Mouse (Mus musculus) liver, adult 2 months (tissue): ENCODE results near the gene Calcoco1. TPM values are rescaled to one million over a fixed set of nuclear protein-coding genes. Genes with fewer than 3 reads are reported as not detected.

ENCODE experiments used
- DNase-seq: peaks from one replicate; pipeline ENCODE4 v3.0.0-alpha.2; 2011; ENCODE audit warnings: low read depth, low spot score; ENCODE audit errors: extremely low read depth
- H3K27ac ChIP-seq: fragments of 200-500 bp; replicated peaks from 2 replicates; pipeline ENCODE4 v1.5.1; 2012; ENCODE audit warnings: low read depth, mild to moderate bottlenecking, control low read depth, inconsistent platforms, low read length; ENCODE audit not compliant: insufficient read depth
- H3K27me3 ChIP-seq: fragments of 200-500 bp; 2 replicates; pipeline ENCODE4 v1.6.1; 2012; ENCODE audit warnings: mild to moderate bottlenecking, moderate library complexity, low read length, inconsistent platforms; ENCODE audit not compliant: control insufficient read depth, insufficient read depth
- H3K36me3 ChIP-seq: fragments of 200-500 bp; 2 replicates; pipeline ENCODE4 v1.6.1; 2012; ENCODE audit warnings: low read length, inconsistent platforms; ENCODE audit not compliant: control insufficient read depth, insufficient read depth
- H3K4me1 ChIP-seq: fragments of 200-500 bp; 2 replicates; pipeline ENCODE4 v1.6.1; 2011; ENCODE audit warnings: low read length; ENCODE audit not compliant: control insufficient read depth, insufficient read depth
- H3K4me3 ChIP-seq: fragments of 200-500 bp; 2 replicates; pipeline ENCODE4 v1.5.1; 2011; ENCODE audit warnings: low read depth, mild to moderate bottlenecking, control low read depth, low read length, moderate library complexity; ENCODE audit not compliant: insufficient read depth
- H3K79me2 ChIP-seq: fragments of 200-500 bp; 2 replicates; pipeline ENCODE4 v1.6.1; 2012; ENCODE audit warnings: inconsistent platforms, mild to moderate bottlenecking, low read length, moderate library complexity; ENCODE audit not compliant: control insufficient read depth, insufficient read depth
- H3K9ac ChIP-seq: fragments of 200-500 bp; 2 replicates; pipeline ENCODE4 v1.6.1; 2012; ENCODE audit warnings: low read depth, mild to moderate bottlenecking, control low read depth, inconsistent platforms, low read length
- CTCF ChIP-seq: fragments of 200-500 bp; IDR thresholded peaks from 2 replicates; pipeline ENCODE4 v1.5.1; 2011; ENCODE audit warnings: low read depth, low read length, control low read depth
- POLR2A ChIP-seq: fragments of 200-500 bp; IDR thresholded peaks from 2 replicates; pipeline ENCODE4 v1.6.1; 2011; ENCODE audit warnings: low read length, control low read depth; ENCODE audit not compliant: insufficient read depth; ENCODE audit errors: extremely low read depth
- WGBS: fragments of 180-500 bp; shearing (Covaris S2); methylation state at CpG from one replicate; pipeline ENCODE4 v1.1.7; 2018; 5-methylcytosine and 5-hydroxymethylcytosine counted together
- polyA plus RNA-seq: library from polyadenylated mRNA; depleted of rRNA; stranded (reverse); fragments of >200 nt; gene quantifications from 2 replicates; pipeline ENCODE4 v1.2.3, GENCODE M21; 2012
- total RNA-seq: library from RNA; depleted of rRNA; stranded (reverse); fragments of >200 nt; gene quantifications from 2 replicates; pipeline ENCODE4 v1.2.3, GENCODE M21; 2014

Calcoco1 gene
- total and polyA plus RNA-seq, 2 experiments: 20.5 to 22.8 TPM

DNA sequence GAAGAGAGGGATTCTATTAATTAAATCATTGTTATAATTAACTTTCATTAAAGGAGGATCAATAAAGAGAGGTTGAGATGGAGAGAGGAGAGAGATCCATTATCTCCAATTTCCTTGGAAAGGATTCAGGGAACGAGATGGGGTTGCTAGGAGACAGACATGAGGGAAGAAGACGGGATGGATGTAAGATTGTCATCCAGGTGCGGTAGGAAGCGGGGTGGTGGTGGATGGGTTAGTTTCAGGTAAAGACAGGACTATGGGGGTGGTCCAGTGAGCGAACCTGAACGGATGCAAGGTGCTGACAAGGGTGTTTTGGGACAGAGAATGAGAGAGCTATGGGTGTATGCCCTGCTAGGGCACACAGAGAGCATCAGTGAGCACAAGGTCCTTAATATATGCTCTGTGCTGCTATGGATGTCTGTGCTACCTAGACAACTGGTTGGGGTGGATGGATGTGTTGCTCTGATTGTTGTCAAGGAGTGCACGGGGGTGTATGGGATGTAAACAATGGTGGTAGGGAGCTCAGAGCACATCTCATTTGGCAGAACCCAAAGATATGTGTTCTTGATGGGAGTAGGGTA lies 16.0 kb downstream of the Calcoco1 start:
- Histone ChIP-seq H3K27ac (no peak overlapping the region), H3K4me3 (no peak overlapping the region), H3K27me3 (no peaks in the 10 kb centered on the region), H3K4me1 (no peaks in the 10 kb centered on the region), H3K9ac (no peak overlapping the region), H3K36me3 (peaks cover 18% of the 10 kb centered on the region), H3K79me2 (no peaks in the 10 kb centered on the region)
- WGBS: 83% methylated on average over 7 of the region's 7 CpGs
- DNase-seq: no peak
- TF ChIP-seq POLR2A (no peak), CTCF (no peak)

DNA sequence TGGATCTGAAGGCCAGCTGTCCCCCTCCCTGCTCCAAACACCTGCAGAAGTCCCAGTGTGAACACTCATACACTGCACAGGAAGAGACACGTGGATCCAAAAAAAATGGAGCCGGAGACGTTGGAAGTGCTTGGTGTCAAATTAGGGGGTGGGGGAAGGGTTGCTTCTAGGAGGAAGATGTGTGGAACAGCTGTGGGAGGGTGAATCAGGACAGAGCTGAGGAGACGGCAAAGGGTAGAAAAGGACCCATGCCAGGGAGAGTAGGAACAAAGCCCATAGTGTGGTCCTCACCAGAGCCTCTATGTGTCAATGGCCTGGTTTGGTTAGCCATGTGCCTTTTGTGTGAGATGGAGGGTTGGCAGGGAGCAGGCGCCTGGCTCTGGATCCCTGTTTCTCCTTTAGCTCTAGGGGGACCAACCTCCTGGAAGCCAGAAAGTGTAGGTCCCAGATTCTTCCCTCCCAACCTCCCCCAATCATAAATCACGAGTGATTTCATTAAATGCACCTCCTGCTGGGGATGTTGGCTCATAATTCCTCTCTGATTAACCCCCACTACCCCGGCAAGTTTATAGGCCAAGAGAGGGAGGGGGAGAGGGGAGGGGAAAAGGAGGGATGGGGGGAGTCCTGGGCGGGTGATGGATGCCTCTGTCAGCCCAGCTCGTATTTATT lies 16.6 kb downstream of the Calcoco1 start:
- Histone ChIP-seq H3K27ac (no peak overlapping the region), H3K9ac (no peak overlapping the region), H3K4me1 (no peaks in the 10 kb centered on the region), H3K27me3 (no peaks in the 10 kb centered on the region; the same call in 1 of the 2 replicates), H3K4me3 (no peak overlapping the region), H3K36me3 (peaks cover 14% of the 10 kb centered on the region; the same call in 1 of the 2 replicates), H3K79me2 (no peaks in the 10 kb centered on the region)
- TF ChIP-seq POLR2A: no peak
- no peak for TF ChIP-seq CTCF
- 62% methylated on average over 9 of the region's 9 CpGs for WGBS
- DNase-seq: no peak

DNA sequence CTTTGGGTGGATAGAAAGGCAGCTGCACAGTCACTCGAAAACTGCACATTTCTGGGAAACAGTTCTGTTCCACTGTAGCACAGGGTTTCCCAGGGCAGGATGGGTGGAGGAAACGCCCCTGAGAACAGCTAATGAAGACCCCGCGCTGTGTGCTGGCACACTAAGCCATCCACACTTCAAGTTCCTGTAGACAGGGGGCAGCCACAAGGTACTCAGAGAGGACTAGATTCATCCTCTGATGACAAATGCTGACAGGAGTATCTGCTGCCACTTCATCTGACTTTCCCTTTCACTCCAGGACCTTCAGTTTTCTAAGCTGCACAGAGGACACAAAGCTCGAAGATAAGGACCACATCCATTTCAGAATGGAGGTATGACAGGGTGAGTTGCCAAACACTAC lies 17.2 kb downstream of the Calcoco1 start:
- WGBS: 62% methylated on average over 5 of the region's 5 CpGs
- no peak overlapping the region for H3K9ac ChIP-seq
- no peak for DNase-seq
- H3K36me3 ChIP-seq: peaks cover 8% of the 10 kb centered on the region; the same call in 1 of the 2 replicates
- H3K27ac ChIP-seq: no peak overlapping the region
- H3K4me1 ChIP-seq: no peaks in the 10 kb centered on the region
- no peak for TF ChIP-seq POLR2A
- no peaks in the 10 kb centered on the region; the same call in 1 of the 2 replicates for H3K27me3 ChIP-seq
- no peaks in the 10 kb centered on the region for H3K79me2 ChIP-seq
- no peak overlapping the region for H3K4me3 ChIP-seq

DNA sequence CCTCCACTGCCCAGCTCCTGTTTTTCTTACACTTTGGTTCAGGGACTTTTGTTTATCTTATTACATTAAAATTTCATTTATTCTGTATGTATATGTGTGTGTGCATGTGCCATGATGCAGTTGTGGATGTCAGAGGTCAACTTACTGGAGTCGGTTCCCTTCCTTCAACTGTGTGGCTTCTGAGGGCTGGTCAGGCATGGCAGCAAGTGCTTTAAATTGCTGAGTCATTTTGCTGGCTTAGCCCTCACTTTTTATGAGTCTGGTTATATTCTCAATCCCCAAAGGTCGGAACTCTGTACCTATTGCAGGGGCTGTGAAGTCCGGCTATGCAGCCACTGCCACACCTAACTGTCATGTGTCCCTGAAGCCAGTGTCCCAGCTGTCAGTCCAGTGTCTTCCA lies 19.0 kb downstream of the Calcoco1 start:
- no peaks in the 10 kb centered on the region for H3K4me1 ChIP-seq
- H3K9ac ChIP-seq: no peak overlapping the region
- no peak overlapping the region for H3K27ac ChIP-seq
- TF ChIP-seq POLR2A: no peak
- TF ChIP-seq CTCF: no peak
- WGBS: 82% methylated on average over 3 of the region's 3 CpGs
- no peak overlapping the region for H3K4me3 ChIP-seq
- DNase-seq: no peak
- no peaks in the 10 kb centered on the region for H3K79me2 ChIP-seq
- H3K27me3 ChIP-seq: no peaks in the 10 kb centered on the region; the same call in 1 of the 2 replicates
- H3K36me3 ChIP-seq: peaks cover 4% of the 10 kb centered on the region; the same call in 1 of the 2 replicates

DNA sequence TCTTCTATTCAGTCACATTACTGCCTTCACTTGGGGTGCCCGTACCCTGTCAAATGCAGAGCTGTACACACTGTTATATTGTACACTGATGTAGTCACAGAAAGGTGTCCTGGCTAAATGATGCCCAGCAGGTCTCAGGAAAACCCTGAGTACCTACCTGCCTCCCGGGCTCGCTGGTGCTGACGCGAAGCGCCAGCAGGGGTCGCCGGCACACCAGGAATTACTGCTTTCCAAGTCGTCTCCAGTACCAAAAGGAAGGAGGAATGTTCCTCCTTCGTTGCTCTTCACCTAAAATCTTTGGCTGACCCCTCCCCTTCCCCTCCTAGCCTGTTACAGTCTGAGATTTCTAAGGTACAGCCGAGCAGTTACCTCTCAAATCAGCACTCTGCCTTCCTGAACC lies 23.8 kb downstream of the Calcoco1 start:
- H3K27me3 ChIP-seq: peaks cover 3% of the 10 kb centered on the region; the same call in 1 of the 2 replicates
- no peak overlapping the region for H3K4me3 ChIP-seq
- H3K9ac ChIP-seq: no peak overlapping the region
- H3K4me1 ChIP-seq: no peaks in the 10 kb centered on the region
- WGBS: 2% methylated on average over 11 of the region's 11 CpGs
- no peaks in the 10 kb centered on the region for H3K79me2 ChIP-seq
- no peaks in the 10 kb centered on the region for H3K36me3 ChIP-seq
- H3K27ac ChIP-seq: no peak overlapping the region
- peak; percentile 23 for DNase-seq
- TF ChIP-seq CTCF (peak; percentile 95), POLR2A (no peak)

DNA sequence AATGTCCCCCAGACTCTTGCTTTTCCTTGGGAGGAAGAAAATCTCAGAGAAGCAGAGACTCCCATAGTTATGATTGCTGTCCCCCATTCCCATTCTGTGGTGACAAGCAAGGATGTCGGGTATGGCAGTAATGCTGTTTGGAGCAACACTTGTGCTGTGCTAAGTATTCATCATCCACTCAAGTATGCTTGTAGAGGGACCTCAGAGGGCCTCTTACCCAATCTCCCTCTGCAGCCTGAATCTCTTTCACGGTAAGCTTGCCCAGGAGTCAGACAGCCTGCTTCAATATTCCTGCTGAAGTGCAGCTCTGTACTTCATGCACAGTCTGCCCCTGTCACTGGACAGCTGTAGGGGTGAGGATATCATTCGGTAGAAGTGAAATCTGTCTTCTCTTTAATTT lies 25.1 kb downstream of the Calcoco1 start:
- no peak for TF ChIP-seq POLR2A
- no peak for TF ChIP-seq CTCF
- peaks cover 3% of the 10 kb centered on the region; the same call in 1 of the 2 replicates for H3K4me1 ChIP-seq
- 41% methylated on average over 3 of the region's 3 CpGs for WGBS

More for the DNA sequence above, 25.1 kb downstream of the Calcoco1 start:
- no peak for DNase-seq
- Histone ChIP-seq H3K9ac (no peak overlapping the region), H3K27me3 (peaks cover 13% of the 10 kb centered on the region; the same call in 1 of the 2 replicates), H3K79me2 (no peaks in the 10 kb centered on the region), H3K4me3 (no peak overlapping the region), H3K27ac (no peak overlapping the region), H3K36me3 (no peaks in the 10 kb centered on the region)
